In the genomic region with DNA sequence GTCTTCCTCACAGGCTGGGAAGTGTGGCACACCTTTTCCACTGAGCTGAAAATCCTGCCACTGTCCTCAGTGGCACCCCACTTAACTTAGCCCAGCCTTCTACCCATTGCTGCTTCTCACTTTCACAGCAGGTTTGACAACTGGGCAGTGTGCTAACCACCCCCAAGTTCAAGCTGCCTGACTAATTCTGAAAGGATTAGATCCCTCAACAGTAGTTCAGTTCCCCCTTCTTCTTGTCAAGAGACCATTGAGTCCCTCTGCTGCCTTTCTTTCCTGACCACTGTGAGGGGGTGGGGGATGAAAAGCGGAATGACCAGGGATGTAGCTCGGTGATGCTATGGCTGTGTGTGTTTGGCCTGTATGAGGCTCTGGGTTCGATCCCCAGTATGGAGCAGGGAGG, we compare ENCODE assay signal across 16 mouse cellular contexts. TPM values are rescaled to one million over a fixed set of nuclear protein-coding genes. Genes with fewer than 3 reads are reported as not detected.
"Had no signal": no experiment of that assay in that cellular context is flagged by ENCODE, and none has a peak within 500 bp of the region (broad histone marks: within the 10 kb centered on the region; RNA-seq: fewer than 3 reads in every experiment).

No protein-coding gene starts in this region.

- DNase-seq: retina, postnatal 1 day; right cerebral cortex, adult 18-20 months; right cerebral cortex, postnatal 14 days; right cerebral cortex, postnatal 25 days; right cerebral cortex, postnatal 4 days; spleen, adult 18-20 months; thymus, adult 18-20 months; thymus, adult 2 months; thymus, postnatal 14 days; thymus, postnatal 25 days; thymus, postnatal 36 days; thymus, postnatal 4 days had no signal

- H3K4me3 ChIP-seq: neural tube, embryonic 12.5 days; neural tube, embryonic 13.5 days; stomach, embryonic 15.5 days had no signal

- H3K4me2 ChIP-seq: neural tube, embryonic 12.5 days; neural tube, embryonic 13.5 days; stomach, embryonic 15.5 days had no signal

- H3K36me3 ChIP-seq: neural tube, embryonic 12.5 days; neural tube, embryonic 13.5 days; stomach, embryonic 15.5 days had no signal

- H3K9me3 ChIP-seq: neural tube, embryonic 12.5 days; neural tube, embryonic 13.5 days; stomach, embryonic 15.5 days had no signal

- H3K27ac ChIP-seq: neural tube, embryonic 12.5 days; neural tube, embryonic 13.5 days; stomach, embryonic 15.5 days; stomach, postnatal 0 days had no signal

- H3K9ac ChIP-seq: neural tube, embryonic 12.5 days; neural tube, embryonic 13.5 days; stomach, embryonic 15.5 days had no signal

- H3K27me3 ChIP-seq: neural tube, embryonic 12.5 days; neural tube, embryonic 13.5 days; stomach, embryonic 15.5 days had no signal

- H3K4me1 ChIP-seq: neural tube, embryonic 12.5 days had no signal

RNA-seq across cellular contexts. Expression of gene Bcl2l14, which starts 37.2 kb away (rescaled TPM):
- polyA plus RNA-seq: neural tube, embryonic 13.5 days had no signal
